Mouse (Mus musculus): ENCODE measurements around the gene Trak1. TPM values are rescaled to one million over a fixed set of nuclear protein-coding genes. Genes with fewer than 3 reads are reported as not detected.
"Not testable (repeated sequence)": the region's sequence is repeated elsewhere in the genome, so short reads cannot be mapped to it uniquely, and the experiment has no call there.

The Trak1 gene
- polyA plus RNA-seq, 1 experiment from 2014 or later = 17.0 TPM

GRCm38 (mm10) chr9:121435332-121435956, 138.1 kb downstream of the Trak1 start:
- no peak overlapping the region for H3K4me3 ChIP-seq
- no peak overlapping the region for H3K27ac ChIP-seq
- H3K36me3 ChIP-seq = no peaks in the 10 kb centered on the region
- H3K27me3 ChIP-seq = no peaks in the 10 kb centered on the region
- no peak for ATAC-seq (ENCODE audit: low FRiP score, low read depth)
- peaks cover 6% of the 10 kb centered on the region for H3K4me1 ChIP-seq
- H3K9me3 ChIP-seq = no peaks in the 10 kb centered on the region
- H3K4me2 ChIP-seq (replicated peaks) = no peak overlapping the region
- WGBS = 68% methylated on average over 3 of the region's 3 CpGs
- H3K9ac ChIP-seq = no peak overlapping the region

- H3K4me2 ChIP-seq (replicated peaks) = no peak overlapping the region
- no peak overlapping the region for H3K4me3 ChIP-seq
Measured at GRCm38 (mm10) chr9:121436501-121436900, 139.2 kb downstream of the Trak1 start.

DNA sequence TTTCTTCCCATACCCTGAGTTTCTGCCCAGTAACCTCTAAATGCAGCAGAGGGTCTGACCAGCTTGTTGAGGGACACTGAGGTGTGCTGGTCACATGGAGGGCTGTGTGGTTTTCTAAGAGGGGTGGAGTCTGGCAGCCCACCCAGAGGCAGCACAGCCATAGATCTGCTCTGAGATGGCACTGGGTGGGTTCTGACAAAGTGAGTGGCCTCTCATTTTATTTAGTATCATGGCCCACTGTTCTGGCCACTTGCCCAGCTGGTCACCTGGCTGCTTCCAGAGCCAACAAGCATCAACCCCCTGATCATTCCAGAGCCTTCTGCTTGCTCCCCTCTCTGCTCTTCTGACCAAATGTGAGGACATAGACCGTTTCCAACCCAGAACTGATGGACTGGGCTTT, 144.8 kb downstream of the Trak1 start:
- H3K27me3 ChIP-seq = no peaks in the 10 kb centered on the region
- no peak for ATAC-seq (ENCODE audit: low FRiP score, low read depth)
- no peak overlapping the region for H3K4me3 ChIP-seq
- H3K4me1 ChIP-seq = no peaks in the 10 kb centered on the region
- H3K27ac ChIP-seq = no peak overlapping the region
- peaks cover 46% of the 10 kb centered on the region for H3K36me3 ChIP-seq
- WGBS = 69% methylated on average over 1 of the region's 1 CpGs
- H3K9ac ChIP-seq = no peak overlapping the region
- H3K4me2 ChIP-seq (replicated peaks) = no peak overlapping the region
- H3K9me3 ChIP-seq = no peaks in the 10 kb centered on the region

More at GRCm38 (mm10) chr9:121436501-121436900, 139.2 kb downstream of the Trak1 start:
- Histone ChIP-seq H3K27me3 (no peaks in the 10 kb centered on the region), H3K9ac (no peak overlapping the region), H3K9me3 (no peaks in the 10 kb centered on the region), H3K27ac (no peak overlapping the region), H3K4me1 (no peaks in the 10 kb centered on the region), H3K36me3 (no peaks in the 10 kb centered on the region)
- ATAC-seq (ENCODE audit: low FRiP score, low read depth) = no peak
- 19% methylated on average over 1 of the region's 1 CpGs for WGBS

- H3K9ac ChIP-seq = no peak overlapping the region
- no peak overlapping the region for H3K27ac ChIP-seq
- no peak overlapping the region for H3K4me3 ChIP-seq
- no peaks in the 10 kb centered on the region for H3K27me3 ChIP-seq
- WGBS = 73% methylated on average over 31 of the region's 31 CpGs
- H3K4me2 ChIP-seq (replicated peaks) = no peak overlapping the region
- ATAC-seq (ENCODE audit: low FRiP score, low read depth) = no peak
- H3K9me3 ChIP-seq = no peaks in the 10 kb centered on the region
- peaks cover 63% of the 10 kb centered on the region for H3K36me3 ChIP-seq
- no peaks in the 10 kb centered on the region for H3K4me1 ChIP-seq
Measured at GRCm38 (mm10) chr9:121443696-121444366, 146.5 kb downstream of the Trak1 start.

- no peak for ATAC-seq (ENCODE audit: low FRiP score, low read depth)
- H3K36me3 ChIP-seq = peaks cover 68% of the 10 kb centered on the region
Measured at GRCm38 (mm10) chr9:121444367-121444707, 147.0 kb downstream of the Trak1 start.

DNA sequence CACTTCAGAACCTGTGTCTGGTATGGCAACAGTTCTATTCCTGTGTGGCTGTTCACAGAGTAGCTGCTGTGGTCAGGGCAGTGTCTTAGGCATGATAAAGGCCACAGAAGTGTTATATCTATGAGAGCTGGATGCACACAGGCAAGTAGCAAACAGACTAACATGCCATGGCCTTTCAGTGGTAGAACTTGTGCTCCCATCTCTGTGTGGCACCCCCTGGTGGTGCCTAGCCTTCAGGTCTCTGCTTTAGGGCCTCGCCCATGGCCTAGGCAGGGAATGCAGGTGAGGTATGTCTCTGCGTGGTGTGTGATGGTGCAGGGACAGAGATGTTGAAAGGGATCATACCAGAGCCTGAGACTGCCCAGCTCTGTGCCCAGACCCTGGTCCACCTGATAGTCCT, 148.1 kb downstream of the Trak1 start:
- ATAC-seq (ENCODE audit: low FRiP score, low read depth) = no peak
- Histone ChIP-seq H3K4me2 (replicated peaks) (no peak overlapping the region), H3K27ac (no peak overlapping the region), H3K36me3 (peaks cover 75% of the 10 kb centered on the region), H3K27me3 (no peaks in the 10 kb centered on the region), H3K4me1 (no peaks in the 10 kb centered on the region), H3K4me3 (no peak overlapping the region), H3K9ac (no peak overlapping the region), H3K9me3 (no peaks in the 10 kb centered on the region)
- 89% methylated on average over 2 of the region's 2 CpGs for WGBS

More at GRCm38 (mm10) chr9:121444367-121444707, 147.0 kb downstream of the Trak1 start:
- Histone ChIP-seq H3K27me3 (no peaks in the 10 kb centered on the region), H3K4me2 (replicated peaks) (no peak overlapping the region), H3K4me3 (no peak overlapping the region), H3K27ac (no peak overlapping the region), H3K9ac (no peak overlapping the region), H3K9me3 (no peaks in the 10 kb centered on the region), H3K4me1 (no peaks in the 10 kb centered on the region)
- 78% methylated on average over 3 of the region's 3 CpGs for WGBS

- ATAC-seq (ENCODE audit: low FRiP score, low read depth) = no peak
- peaks cover 85% of the 10 kb centered on the region for H3K36me3 ChIP-seq
- no peak overlapping the region for H3K4me3 ChIP-seq
- no peaks in the 10 kb centered on the region for H3K9me3 ChIP-seq
- 87% methylated on average over 13 of the region's 13 CpGs for WGBS
- no peaks in the 10 kb centered on the region for H3K4me1 ChIP-seq
- no peak overlapping the region for H3K27ac ChIP-seq
- H3K4me2 ChIP-seq (replicated peaks) = no peak overlapping the region
- no peak overlapping the region for H3K9ac ChIP-seq
- H3K27me3 ChIP-seq = no peaks in the 10 kb centered on the region
Measured at GRCm38 (mm10) chr9:121446431-121446831, 149.1 kb downstream of the Trak1 start.

GRCm38 (mm10) chr9:121452342-121452942, 155.1 kb downstream of the Trak1 start:
- H3K27me3 ChIP-seq = not testable (repeated sequence)

DNA sequence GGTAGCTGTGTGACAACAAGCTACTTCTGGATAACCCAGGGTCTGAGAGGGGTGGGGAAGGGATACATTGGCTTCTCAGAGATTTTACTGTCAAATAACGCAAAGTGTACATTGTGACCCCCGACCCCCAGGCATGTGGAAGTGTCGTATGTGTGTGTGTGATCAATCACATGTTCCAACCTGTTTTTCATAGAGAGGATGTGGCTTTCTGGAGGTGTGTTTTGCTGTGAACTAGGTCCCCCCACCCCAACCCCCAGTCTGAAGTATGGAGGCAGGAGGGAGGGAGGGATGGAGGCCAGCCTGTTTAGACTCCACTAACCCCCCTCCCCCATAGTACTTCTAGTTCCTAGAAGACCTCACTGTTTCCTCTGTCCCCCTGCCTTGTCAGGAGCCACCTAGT, 157.6 kb downstream of the Trak1 start:
- no peaks in the 10 kb centered on the region for H3K4me1 ChIP-seq
- ATAC-seq (ENCODE audit: low FRiP score, low read depth) = no peak
- no peak overlapping the region for H3K27ac ChIP-seq
- H3K9me3 ChIP-seq = no peaks in the 10 kb centered on the region
- H3K4me3 ChIP-seq = no peak overlapping the region
- 78% methylated on average over 3 of the region's 3 CpGs for WGBS
- H3K36me3 ChIP-seq = peaks cover 70% of the 10 kb centered on the region
- no peak overlapping the region for H3K9ac ChIP-seq
- H3K4me2 ChIP-seq (replicated peaks) = no peak overlapping the region
- H3K27me3 ChIP-seq = no peaks in the 10 kb centered on the region

More at GRCm38 (mm10) chr9:121452342-121452942, 155.1 kb downstream of the Trak1 start:
- not testable (repeated sequence) for H3K4me1 ChIP-seq; ATAC-seq (ENCODE audit: low FRiP score, low read depth); H3K4me3 ChIP-seq; H3K9ac ChIP-seq; H3K4me2 ChIP-seq (replicated peaks); H3K9me3 ChIP-seq; H3K27ac ChIP-seq
- peaks cover 90% of the 10 kb centered on the region for H3K36me3 ChIP-seq
- WGBS = 79% methylated on average over 9 of the region's 9 CpGs

GRCm38 (mm10) chr9:121456739-121457515, 159.6 kb downstream of the Trak1 start:
- H3K27ac ChIP-seq = no peak overlapping the region
- 83% methylated on average over 13 of the region's 13 CpGs for WGBS
- no peak overlapping the region for H3K4me3 ChIP-seq
- H3K27me3 ChIP-seq = no peaks in the 10 kb centered on the region
- no peak overlapping the region for H3K4me2 ChIP-seq (replicated peaks)
- H3K9me3 ChIP-seq = no peaks in the 10 kb centered on the region
- ATAC-seq (ENCODE audit: low FRiP score, low read depth) = no peak
- no peak overlapping the region for H3K9ac ChIP-seq
- peaks cover 72% of the 10 kb centered on the region for H3K36me3 ChIP-seq
- H3K4me1 ChIP-seq = no peaks in the 10 kb centered on the region

GRCm38 (mm10) chr9:121458466-121458865, 161.2 kb downstream of the Trak1 start:
- Histone ChIP-seq H3K4me3 (no peak overlapping the region), H3K27ac (no peak overlapping the region), H3K4me1 (no peaks in the 10 kb centered on the region), H3K36me3 (peaks cover 65% of the 10 kb centered on the region), H3K9ac (no peak overlapping the region), H3K27me3 (no peaks in the 10 kb centered on the region), H3K4me2 (replicated peaks) (no peak overlapping the region), H3K9me3 (no peaks in the 10 kb centered on the region)
- WGBS = 30% methylated on average over 8 of the region's 8 CpGs
- ATAC-seq (ENCODE audit: low FRiP score, low read depth) = no peak

GRCm38 (mm10) chr9:121459950-121460349, 162.6 kb downstream of the Trak1 start:
- H3K27me3 ChIP-seq = no peaks in the 10 kb centered on the region
- 65% methylated on average over 2 of the region's 2 CpGs for WGBS
- H3K4me2 ChIP-seq (replicated peaks) = no peak overlapping the region
- peaks cover 54% of the 10 kb centered on the region for H3K36me3 ChIP-seq
- no peak overlapping the region for H3K4me3 ChIP-seq
- H3K27ac ChIP-seq = no peak overlapping the region
- H3K9me3 ChIP-seq = no peaks in the 10 kb centered on the region
- H3K4me1 ChIP-seq = no peaks in the 10 kb centered on the region
- ATAC-seq (ENCODE audit: low FRiP score, low read depth) = 0 out of 2 replicates have a peak, but pooled peaks have one; percentile 3
- no peak overlapping the region for H3K9ac ChIP-seq
